Mouse (Mus musculus) spleen, postnatal 36 days (tissue): ENCODE measurements at regions not wholly inside any gene's neighbourhood (a gene's known extent, or its start where the extent isn't known, plus 50 kb on each side); places are given as distances from the start of the nearest gene placed in this dataset.
A peak's percentile ranks its signal among the peaks of the same experiment; 100 is the strongest.
"Not testable (repeated sequence)": the region's sequence is repeated elsewhere in the genome, so short reads cannot be mapped to it uniquely, and the experiment has no call there.

Source experiments
- DNase-seq, 2 experiments: peaks; one replicate each; pipeline ENCODE4 v3.0.0; 2022; ENCODE audit warnings: low spot score in 2 of 2, mixed read lengths in 1 of 2

DNA sequence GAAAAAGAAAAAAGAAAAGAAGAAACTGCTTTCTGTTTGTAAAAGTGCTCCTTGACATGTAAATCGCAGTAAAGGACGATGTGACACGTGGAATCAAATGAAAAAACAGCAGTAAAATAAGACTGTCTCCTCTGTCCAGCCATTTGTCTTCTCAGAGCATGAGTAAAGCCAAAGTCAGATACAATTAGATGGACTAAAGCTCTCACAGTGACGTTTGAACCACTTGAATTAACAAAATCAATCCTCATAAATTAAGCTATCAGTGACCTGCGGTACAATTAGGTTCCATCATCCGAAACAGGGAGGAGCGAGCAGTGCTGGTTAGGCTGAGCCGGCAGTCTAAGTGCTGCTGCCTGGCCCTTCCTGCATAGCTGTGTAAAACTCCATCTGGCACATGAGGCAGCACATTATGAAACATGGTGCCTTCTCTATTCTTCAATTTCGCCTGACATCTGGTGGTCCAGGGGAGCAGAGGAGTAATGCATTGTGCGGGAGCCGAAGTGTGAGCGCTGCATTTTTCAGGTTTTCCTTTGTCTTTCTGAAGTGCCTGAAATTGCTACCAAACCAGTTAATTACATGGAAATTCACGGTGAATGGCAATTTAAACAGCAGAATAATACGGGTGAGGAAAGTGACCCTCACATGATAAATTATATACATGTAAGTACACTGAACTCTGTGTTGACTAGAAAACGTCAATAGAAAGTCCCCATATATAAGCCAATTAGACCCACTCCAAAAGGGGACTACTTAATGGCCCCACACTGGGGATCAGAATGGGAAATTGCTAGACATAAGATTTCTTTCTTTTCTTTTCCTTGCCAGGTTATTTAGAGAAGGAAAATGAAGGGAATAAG is 118.1 kb downstream of the Mmrn1 start:
- no peak for DNase-seq

DNA sequence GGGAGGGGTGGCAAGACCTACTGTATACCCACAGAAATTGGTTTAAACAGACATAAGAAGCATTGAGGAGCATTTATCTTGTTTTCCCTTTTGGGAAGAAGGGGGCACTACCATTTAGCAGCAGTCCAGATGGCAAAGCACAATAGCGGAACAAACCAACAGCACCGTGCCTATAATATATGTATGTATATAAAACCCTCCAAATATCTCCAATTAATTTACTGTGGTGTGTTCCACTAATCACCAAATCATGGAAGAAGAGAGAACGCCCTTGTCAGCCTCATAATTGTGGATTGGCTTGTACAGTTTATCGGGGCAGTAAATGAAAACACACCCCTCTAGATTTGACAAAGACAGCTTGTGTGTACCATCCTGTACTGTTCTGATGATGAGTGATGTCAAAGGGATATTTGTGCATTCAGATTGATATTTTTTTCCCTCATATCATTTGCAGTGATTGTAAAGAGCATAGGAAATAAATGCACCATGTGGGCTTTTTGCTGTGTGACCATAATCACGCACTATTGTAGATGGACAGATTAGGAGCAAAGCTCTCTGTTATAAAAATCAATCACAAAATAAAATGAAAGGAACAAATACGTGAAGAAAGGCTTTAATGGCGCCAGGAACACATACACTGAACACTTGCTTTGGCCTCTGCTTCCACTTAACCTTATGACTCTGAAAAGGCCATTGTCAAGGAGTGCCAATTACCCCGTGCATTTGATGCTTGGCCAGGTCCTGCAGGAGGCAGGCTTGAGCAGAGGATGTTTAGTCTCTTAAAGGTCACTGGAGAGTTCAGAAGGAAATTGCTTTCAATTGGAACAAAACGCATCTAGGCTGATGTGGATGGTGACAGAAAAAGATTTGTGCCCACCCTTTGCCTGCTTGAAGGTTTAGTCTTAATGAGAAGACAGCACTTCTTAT is 119.0 kb downstream of the Mmrn1 start:
- DNase-seq = no peak

DNA sequence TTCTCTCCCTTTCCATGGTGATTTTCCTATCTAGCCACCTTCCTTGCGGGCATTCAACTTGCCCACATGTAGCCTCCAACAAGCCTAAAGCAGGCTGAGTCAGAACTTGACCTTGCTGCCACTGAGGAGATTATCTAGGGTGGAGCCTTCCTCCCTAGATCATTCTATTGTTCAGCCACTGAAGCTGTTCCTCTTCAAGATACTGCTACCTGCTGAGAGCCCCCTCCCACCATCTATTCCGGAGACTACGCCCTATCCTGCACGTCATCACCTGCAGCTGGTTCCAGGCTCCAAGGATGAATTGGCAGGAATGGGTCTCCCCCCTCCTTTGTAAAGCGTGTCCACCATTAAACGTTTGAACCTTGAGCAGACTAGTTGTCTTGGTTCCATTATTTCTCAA is 122.9 kb downstream of the Mmrn1 start:
- DNase-seq = not testable (repeated sequence)

DNA sequence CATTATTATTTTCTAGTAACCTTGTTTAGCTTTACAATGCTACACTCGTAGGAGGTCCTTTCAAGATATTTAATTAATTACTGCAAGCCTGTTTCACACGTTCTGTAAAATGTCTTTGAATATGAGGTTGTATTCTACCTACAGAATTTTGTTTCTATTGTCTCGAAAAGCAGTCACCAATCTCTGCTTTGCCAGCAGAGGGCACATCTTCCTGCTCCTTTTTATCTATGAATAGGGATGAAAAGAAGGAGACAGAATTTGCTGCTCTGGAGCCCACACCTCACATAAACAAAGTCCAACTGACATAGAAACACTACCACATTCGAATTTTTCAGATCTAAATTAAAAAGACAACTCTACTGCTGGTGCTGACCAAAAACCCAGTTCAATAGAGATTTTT is 117.0 kb upstream of the Ccser1 start:
- peak; percentile 18 to 25 for DNase-seq

DNA sequence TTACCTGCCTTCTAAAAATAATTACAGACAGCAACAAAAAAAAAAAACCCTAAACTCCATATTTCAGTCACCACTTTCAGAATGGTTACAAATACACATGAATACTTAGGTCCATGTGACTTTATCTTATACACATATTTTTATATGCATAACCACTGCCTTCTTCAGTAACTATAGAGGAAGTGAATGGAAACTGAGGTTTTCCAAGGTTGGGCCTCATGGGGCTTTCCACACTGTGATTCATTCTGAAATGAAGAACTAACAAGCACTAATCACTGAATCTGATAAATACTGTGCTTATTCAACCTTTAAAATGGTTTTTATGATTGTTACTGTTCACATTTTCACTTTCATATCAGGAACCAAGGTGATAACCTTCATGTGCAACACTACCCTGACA is 114.4 kb upstream of the Ccser1 start:
- peak; percentile 53 to 55 for DNase-seq

DNA sequence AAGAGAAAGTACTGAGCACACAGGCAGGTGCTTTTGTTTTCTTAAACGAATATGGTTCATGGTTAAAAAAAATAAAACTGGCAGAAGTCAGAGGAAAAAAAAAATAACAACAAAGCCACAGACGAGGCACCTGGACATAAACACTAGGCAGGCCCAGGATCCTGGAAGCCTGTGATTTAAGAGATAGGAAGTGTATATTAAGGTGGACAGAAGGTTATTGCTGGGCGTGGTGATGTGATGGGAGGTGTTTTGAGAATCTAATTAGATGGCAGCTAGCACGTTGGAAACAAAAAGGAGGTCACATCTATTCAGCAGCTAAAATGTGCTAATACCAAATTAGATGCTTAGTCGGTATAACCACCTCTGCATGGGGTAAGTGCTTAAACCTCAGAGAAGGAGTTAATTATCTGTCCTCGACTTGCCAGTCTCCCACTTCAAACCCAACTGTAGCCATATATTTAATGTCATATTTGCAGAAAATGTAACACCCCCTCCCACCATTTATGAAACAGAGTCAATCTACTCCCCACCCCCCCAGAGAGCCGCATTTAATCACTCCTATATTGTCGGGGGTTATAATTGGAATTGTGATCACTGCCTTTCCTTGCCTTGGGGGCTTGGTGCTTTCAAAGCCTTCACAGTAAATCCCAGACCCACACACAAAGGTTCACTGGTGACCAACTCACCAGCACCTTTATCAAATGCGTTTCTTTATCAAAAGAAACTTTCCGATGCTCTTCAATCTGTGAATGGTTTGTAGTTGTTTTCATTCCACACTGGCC is 113.4 kb upstream of the Ccser1 start:
- peak in 1 of 2 experiments; percentile 23 for DNase-seq

DNA sequence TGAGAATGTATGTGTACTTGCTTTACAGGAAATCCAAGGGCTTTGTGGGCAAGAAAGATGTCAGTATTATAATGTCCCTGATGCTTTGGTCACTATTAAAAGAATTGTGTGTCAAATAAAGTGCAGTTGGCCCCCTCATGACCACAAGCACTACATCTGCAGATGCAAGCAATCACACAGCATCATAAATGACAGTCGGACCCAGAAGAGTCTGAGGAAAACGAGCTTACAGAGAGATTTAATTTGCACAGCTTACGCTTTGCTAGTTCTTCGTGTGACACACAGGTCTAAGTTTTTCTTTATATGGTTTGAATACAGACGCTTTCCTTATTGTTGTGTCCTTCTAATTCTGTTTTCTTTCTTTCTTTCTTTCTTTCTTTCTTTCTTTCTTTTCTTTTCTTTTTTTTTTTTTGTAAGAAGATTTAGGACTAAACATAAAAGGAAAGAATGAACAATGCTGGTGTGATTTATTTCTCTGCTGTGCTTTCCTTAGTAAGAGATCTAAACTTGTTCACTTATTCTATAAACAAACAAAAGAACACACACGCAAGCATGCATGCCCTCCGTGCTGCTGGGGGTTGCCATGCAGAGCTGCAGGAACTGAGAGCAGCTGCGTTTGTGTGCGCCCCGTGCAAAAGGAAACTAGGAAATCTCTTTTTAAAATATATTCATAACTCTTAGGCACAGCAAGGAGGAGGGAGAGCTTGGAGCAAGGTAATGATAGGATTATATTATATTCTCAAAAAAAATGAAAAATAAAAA is 112.6 kb upstream of the Ccser1 start:
- DNase-seq = peak; percentile 20 to 21

DNA sequence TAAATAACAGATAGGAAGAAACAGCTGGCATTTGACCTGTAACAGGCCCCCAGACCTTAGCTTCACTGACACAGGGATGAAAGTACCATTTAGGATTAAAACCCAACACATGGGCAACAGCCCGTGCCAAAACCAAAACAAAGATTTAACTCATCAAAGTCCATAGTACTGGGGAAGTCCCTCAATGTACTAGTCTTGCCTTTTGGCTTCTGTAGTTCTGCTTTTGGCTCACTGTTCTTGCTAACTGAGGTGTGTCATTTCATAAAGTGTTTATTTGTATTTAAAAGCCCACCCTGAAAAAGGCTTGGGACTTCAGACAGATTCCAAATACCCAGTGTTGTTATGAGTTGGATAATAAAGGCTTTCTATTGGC is 112.0 kb upstream of the Ccser1 start:
- DNase-seq = peak; percentile 56 to 57

DNA sequence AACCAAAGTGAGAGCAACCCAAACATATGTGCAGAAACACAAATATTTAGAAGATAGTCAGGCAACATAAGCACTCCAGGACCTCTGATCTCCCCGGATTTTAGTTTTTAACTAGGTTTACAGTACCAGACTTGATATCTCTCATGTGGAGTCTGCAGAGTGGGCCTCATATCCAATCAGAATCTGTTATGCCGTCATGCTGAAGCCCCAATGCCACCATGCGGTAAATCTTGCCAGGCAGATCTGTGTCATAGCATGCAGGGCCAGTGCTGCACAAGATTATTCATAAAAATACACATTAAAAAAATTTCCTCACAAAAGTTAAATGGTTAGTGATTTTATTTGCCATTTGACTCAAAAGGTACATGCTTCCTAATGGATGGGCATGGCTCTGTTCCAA is 106.9 kb upstream of the Ccser1 start:
- DNase-seq = no peak

DNA sequence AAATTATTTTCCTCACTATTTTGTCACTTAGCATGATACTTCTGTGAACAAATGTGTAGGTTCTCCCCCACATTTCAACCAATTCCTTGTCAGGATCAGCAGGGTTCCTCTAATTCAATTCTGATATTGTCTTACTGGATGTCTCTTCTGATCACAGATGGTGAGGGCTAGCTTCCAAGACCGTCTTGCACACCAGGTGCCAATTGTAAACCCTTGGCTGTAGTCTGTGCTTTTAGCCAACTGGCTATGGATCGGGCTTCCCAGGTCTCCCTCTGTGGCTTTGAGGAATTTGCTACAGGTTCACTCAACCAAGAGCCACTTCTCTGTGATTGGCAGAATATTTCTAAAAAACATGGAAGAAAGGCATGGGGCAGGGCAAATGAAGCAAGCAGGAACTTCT is 106.3 kb upstream of the Ccser1 start:
- no peak for DNase-seq

DNA sequence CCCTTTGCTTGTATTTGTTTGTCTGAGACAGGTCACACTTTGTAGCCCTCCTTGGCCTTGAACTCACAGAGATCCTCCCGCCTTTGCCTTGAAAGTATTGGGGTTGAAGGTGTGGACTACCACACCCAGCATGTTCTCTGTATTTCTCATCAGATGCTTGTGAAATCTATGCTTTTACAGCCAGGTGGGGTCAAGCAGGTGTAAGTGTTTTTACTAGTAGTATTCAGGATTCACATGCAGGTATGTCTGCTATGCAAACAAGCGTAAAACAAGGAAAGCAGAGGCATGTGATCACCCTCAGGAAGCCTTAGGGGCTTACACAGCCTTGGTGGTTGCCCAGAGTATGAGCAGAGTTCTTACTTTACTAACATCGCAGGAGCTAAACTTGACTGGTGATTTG is 105.4 kb upstream of the Ccser1 start:
- DNase-seq = no peak

DNA sequence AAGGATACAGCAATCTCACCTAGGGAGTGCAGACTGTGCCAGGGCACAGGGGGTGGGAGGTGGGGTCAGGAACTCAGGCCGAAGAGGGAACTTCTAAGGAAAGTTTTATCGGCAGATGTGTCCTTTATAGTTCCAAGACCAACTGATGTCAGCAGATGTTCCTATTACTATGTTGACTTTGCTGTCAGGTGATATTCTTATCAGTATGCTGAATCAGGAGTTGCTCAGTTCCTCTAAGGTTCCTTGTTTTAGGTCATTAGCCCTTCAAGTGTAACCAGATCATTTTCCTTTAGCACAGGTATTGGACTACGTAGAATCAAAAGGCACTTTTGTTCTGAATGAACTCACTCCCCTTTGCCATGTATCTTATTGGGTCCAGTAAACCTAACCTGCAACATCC is 101.6 kb upstream of the Ccser1 start:
- no peak for DNase-seq

DNA sequence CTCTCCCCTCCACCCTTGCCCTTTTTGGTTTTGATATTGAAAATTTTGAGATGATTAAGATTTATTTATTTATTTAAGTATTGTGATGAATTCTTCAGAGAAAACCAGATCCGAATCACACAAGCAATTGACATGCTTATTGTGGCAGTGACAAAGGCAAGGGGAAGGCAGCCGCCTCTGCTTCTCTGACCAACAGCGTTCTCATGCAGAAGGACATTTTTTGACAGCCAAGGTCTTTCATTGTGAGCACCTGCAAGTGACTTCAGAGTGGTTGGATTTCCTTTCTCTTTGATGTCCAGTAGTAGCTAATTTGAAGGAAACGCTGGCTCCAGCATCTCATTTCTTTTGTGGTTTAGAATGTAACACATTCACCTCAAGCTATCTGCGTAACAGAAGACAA is 99.5 kb upstream of the Ccser1 start:
- DNase-seq = no peak

DNA sequence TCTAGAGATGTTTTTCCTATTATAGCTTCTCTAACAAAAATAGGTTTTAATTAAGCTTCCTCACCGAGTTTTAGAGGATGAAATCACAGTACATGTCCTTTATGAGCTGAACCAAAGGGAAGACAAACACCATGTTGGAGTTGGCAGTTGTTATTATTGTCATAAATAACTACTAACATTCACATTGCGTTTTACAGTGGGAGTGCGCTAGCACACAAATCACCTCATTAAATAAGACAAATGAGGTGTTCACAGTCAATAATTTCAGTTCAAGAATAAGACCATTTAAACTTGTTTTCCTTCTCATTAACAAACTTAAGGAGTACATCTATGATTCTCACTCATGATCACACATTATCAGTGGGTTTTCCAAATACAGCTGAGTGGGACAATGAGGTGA is 96.8 kb upstream of the Ccser1 start:
- no peak for DNase-seq

DNA sequence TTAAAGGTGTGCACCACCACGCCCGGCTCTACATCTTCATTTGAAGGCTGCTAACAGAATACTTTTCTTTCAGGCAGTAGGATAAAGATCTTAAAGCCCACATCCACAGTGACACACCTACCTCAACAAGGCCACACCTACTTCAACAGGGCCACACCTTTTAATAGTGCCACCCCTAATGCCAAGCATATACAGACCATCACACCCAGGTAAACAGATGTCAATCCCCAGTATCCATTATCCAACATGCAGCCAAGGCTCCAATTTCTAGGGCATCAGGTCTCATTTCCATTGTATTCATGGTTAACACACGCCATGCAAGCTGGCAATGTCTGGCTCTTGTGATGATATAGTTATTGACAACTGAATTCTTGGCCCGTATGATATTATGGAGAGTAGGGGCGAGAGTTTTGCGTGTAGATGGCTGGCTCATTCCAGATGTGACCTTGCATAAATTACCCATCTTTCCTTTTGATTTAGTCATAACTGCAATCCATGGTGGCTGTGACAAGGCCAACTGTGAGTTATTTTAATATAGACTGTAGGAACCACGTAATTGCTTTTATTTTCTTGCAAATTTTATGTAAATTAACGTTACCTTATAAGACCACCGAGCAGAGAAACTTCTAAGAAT is 80.7 kb upstream of the Ccser1 start:
- DNase-seq = no peak

DNA sequence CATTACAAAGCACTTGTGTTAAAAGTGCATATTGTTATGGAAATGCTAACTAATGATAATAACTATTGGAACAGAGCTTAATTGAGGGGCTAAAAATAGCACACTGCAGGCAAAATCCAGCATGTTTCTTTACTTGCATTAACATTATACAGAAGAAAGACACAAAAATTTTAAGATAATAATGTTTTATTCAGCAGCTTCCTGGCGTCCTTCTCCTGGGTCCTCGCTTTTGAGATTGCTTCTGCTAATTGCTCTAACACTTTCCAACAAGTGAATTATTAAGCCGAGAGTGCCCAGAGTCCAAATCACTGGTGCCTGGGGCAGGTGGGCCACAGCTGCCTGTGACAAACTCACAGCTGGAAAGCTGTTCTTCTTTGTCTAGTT is 80.2 kb upstream of the Ccser1 start:
- DNase-seq = no peak

DNA sequence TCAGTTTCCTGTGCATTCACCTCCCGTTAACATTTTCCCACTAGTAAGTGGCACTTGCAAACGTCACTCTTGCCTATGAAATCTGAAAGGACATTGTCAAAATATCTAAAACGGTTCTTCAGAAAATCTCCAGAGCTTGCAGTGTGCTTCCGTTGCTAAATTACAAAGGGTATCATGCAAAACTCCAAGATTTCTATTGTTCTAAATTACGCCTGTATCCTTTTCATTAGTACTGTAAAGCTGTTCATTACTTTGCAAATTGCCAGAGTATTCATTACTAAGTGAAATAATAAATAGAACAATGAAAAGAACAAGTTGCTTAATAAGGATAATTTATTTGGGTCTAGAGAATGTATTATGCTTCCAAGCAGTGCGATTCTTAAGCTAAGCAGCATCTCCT is 78.2 kb upstream of the Ccser1 start:
- DNase-seq = no peak

DNA sequence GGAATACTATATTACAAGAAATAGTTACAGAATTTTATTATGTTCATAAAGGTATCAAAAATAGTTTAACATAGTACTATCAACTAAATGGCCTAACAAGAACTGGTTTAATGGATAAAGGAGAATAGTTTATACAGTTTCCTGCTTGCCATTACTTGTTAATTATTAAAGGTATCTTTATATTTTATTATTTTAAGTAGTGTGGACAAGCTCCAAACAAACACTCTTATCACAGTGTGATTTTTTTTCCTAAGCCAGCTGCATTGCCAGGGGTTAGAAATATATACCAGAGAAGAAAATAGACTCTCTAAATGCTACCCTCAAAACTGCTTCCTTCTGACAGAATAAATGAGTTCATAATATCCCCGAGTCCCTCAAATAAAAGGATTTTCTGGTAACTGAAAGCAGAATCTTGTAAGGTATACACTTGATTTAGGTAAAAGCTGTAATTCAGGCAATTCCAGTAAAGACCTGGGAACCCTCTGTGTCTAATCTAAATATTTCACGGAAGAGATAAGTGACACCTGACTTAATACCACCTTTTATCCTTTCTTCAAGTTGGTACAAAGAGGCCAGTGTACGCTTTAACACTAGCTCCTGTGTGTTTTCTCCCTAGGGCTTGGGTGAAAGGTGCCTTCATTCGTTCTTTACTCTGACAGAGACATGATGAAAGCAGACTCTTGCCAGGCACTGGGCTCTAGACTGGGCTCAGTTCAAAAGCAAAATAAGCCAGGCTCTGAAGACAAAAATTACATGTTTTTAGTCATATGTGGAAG is 76.5 kb upstream of the Ccser1 start:
- no peak for DNase-seq

DNA sequence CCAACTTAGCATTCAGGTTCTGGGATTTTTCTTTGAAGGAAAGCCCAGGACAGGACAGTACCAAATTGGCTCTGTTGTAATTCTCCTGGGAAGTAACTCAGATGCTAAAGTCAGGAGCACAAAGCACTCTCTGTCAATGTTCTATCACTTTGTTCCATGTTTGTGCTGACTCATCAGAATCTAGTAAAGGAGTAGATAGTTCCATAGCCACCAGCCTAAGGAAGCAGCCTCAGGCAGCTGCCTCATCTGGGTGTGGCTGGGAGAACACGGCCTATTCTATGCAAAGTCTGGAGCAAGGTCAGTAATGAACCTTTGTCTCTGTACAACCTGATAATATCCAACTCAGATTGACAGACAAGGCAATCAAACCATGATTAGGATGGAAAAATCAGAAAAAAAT is 64.9 kb upstream of the Ccser1 start:
- DNase-seq = no peak

DNA sequence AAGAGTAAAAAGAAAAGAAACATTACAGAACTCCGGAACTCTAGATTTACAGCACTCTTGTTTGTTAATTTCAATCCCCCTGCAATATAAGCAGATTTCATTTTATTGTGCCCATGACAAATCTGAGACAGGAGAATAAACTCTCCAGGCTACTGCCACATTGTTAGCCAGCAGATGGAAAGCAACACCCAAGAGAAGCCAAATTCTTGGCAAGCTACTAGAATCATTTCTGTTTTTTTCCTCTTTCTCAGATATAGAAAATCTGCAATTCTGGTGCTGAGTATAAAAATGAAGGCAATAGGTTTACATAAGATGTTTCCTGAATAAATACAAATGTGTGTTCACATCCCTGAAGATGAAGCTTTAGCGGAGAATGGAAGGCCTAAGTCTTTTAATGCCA is 60.5 kb upstream of the Ccser1 start:
- no peak for DNase-seq
